ENCODE assay signal across 17 mouse cellular contexts in the genomic region with DNA sequence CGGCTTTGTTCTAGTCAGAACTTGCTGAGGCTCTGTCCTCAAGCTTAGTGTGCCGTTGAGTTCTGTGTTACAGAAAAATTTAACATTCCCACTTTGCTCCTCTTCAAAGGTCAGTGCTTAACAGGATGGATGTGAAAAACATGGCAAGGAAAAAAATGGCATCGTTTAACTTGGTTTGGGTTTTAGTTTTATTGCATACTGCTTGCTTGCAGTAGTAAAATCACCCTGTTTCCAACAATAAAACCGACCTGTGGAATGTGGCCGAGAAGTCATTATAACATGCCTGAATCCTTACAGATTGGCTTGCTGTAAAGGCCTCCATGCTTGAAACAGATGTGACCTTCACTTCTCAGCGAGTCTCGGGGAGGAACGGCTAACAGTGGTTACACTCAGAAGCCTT.
"Had no signal": no experiment of that assay in that cellular context is flagged by ENCODE, and none has a peak within 500 bp of the region (broad histone marks: within the 10 kb centered on the region; RNA-seq: fewer than 3 reads in every experiment).

No protein-coding gene starts in this region.

- H3K4me2 ChIP-seq: liver, embryonic 12.5 days; lung, embryonic 15.5 days; midbrain, embryonic 12.5 days; neural tube, embryonic 13.5 days had no signal

- H3K9me3 ChIP-seq: liver, embryonic 12.5 days; lung, embryonic 15.5 days; midbrain, embryonic 12.5 days; neural tube, embryonic 13.5 days had no signal

- H3K27me3 ChIP-seq: liver, embryonic 12.5 days; lung, embryonic 15.5 days; megakaryocyte, embryonic 14.5 days; midbrain, embryonic 12.5 days; neural tube, embryonic 13.5 days had no signal

- H3K4me1 ChIP-seq: liver, embryonic 12.5 days; lung, embryonic 15.5 days; megakaryocyte, embryonic 14.5 days; midbrain, embryonic 12.5 days had no signal

- ATAC-seq: inflammation-experienced regulatory T-cells, adult 6 months; intestine, postnatal 0 days; liver, embryonic 12.5 days; midbrain, embryonic 16.5 days had no signal

- H3K36me3 ChIP-seq: liver, embryonic 12.5 days; lung, embryonic 15.5 days; midbrain, embryonic 12.5 days; neural tube, embryonic 13.5 days had no signal

- H3K4me3 ChIP-seq: layer of hippocampus, adult 2 months; liver, embryonic 12.5 days; lung, embryonic 15.5 days; megakaryocyte, embryonic 14.5 days; midbrain, embryonic 12.5 days; neural tube, embryonic 13.5 days had no signal

- DNase-seq: kidney, adult 8-10 months; left cerebral cortex, postnatal 4 days; lung, postnatal 14 days; right cerebral cortex, adult 18-20 months; thymus, postnatal 4 days had no signal

- H3K27ac ChIP-seq: kidney, postnatal 0 days; layer of hippocampus, adult 2 months; liver, embryonic 12.5 days; lung, embryonic 15.5 days; macrophage; midbrain, embryonic 12.5 days; neural tube, embryonic 13.5 days; stomach, postnatal 0 days had no signal

- H3K9ac ChIP-seq: liver, embryonic 12.5 days; lung, embryonic 15.5 days; midbrain, embryonic 12.5 days; neural tube, embryonic 13.5 days had no signal
